12 mouse cellular contexts compared by ENCODE assay signal in genomic region chr9:63699145-63699544, GRCm38 (mm10). TPM values are rescaled to one million over a fixed set of nuclear protein-coding genes. Genes with fewer than 3 reads are reported as not detected.
DNase-seq lines count a peak whose midpoint lies in the region; ATAC-seq and TF ChIP-seq lines count a peak whose summit lies in the region.
"Had no signal": no experiment of that assay in that cellular context is flagged by ENCODE, and none has a peak within 500 bp of the region (broad histone marks: within the 10 kb centered on the region; RNA-seq: fewer than 3 reads in every experiment).

No protein-coding gene starts in this region.

- H3K27me3 ChIP-seq in hindbrain, embryonic 10.5 days (ENCODE audit: insufficient read depth, poor library complexity, severe bottlenecking), result no peaks in the 10 kb centered on the region
- no peaks in the 10 kb centered on the region for H3K27me3 ChIP-seq in hindbrain, postnatal 0 days (ENCODE audit: insufficient read depth, low read length)
- no peaks in the 10 kb centered on the region for H3K27me3 ChIP-seq in spleen, adult 2 months (ENCODE audit: control insufficient read depth, insufficient read depth, low read length)
- H3K27me3 ChIP-seq in embryonic facial prominence, embryonic 10.5 days (replicated peaks; ENCODE audit: low read depth, poor library complexity, severe bottlenecking), result no peaks in the 10 kb centered on the region
- H3K27me3 ChIP-seq: forebrain, embryonic 12.5 days had no signal

- H3K4me2 ChIP-seq in hindbrain, postnatal 0 days (ENCODE audit: low read depth, low read length), result no peak overlapping the region
- H3K4me2 ChIP-seq: forebrain, embryonic 12.5 days had no signal

- no peak for ATAC-seq in hindbrain, postnatal 0 days

- intact Hi-C loops in left cerebral cortex, postnatal 4 days (cut with DNase I), result no loop called here

- no peak for TF ChIP-seq POLR2A in spleen, adult 2 months (IDR thresholded peaks at IDR 0.05; ENCODE audit: low read depth, low read length)

- 0 out of 2 replicates have a peak, but pooled peaks cover 4% of the 10 kb centered on the region for H3K36me3 ChIP-seq in hindbrain, embryonic 10.5 days
- H3K36me3 ChIP-seq in hindbrain, postnatal 0 days (ENCODE audit: insufficient read depth, low read length), result no peaks in the 10 kb centered on the region
- no peaks in the 10 kb centered on the region for H3K36me3 ChIP-seq in spleen, adult 2 months (ENCODE audit: control insufficient read depth, insufficient read depth, low read length)
- H3K36me3 ChIP-seq in embryonic facial prominence, embryonic 10.5 days (replicated peaks), result peaks cover 11% of the 10 kb centered on the region; the same call in 1 of the 2 replicates
- H3K36me3 ChIP-seq: forebrain, embryonic 12.5 days had no signal

- H3K9me3 ChIP-seq in hindbrain, embryonic 10.5 days, result no peaks in the 10 kb centered on the region
- no peaks in the 10 kb centered on the region for H3K9me3 ChIP-seq in hindbrain, postnatal 0 days (ENCODE audit: low read length)
- no peaks in the 10 kb centered on the region for H3K9me3 ChIP-seq in embryonic facial prominence, embryonic 10.5 days
- H3K9me3 ChIP-seq: forebrain, embryonic 12.5 days had no signal

- WGBS in hindbrain, embryonic 10.5 days, result 69% methylated on average over 4 of the region's 4 CpGs
- WGBS in hindbrain, postnatal 0 days, result 57% methylated on average over 4 of the region's 4 CpGs
- 65% methylated on average over 4 of the region's 4 CpGs for WGBS in spleen, adult 2 months
- WGBS in embryonic facial prominence, embryonic 10.5 days, result 80% methylated on average over 4 of the region's 4 CpGs

- DNase-seq in hindbrain, embryonic 10.5 days (ENCODE audit: low spot score), result no peak
- no peak for DNase-seq in hindbrain, postnatal 0 days (ENCODE audit: low spot score)
- DNase-seq in spleen, adult 2 months (ENCODE audit: low read depth in 1 of 2, low spot score in 2 of 2), result no peak
- DNase-seq in spleen, postnatal 36 days (ENCODE audit: low spot score in 2 of 2), result no peak
- DNase-seq in embryonic facial prominence, embryonic 10.5 days (ENCODE audit: low spot score), result no peak
- no peak for DNase-seq in right cerebral cortex, adult 2 months (ENCODE audit: low spot score in 2 of 2)
- no peak for DNase-seq in left cerebral cortex, postnatal 4 days
- DNase-seq: right cerebral cortex, postnatal 14 days; thymus, adult 18-20 months had no signal

- H3K9ac ChIP-seq in hindbrain, postnatal 0 days (replicated peaks; ENCODE audit: low read length), result no peak overlapping the region
- H3K9ac ChIP-seq: forebrain, embryonic 12.5 days had no signal

- H3K27ac ChIP-seq in hindbrain, embryonic 10.5 days, result 0 out of 2 replicates have a peak overlapping the region, but pooled peaks have one; percentile 35
- no peak overlapping the region for H3K27ac ChIP-seq in hindbrain, postnatal 0 days
- H3K27ac ChIP-seq in spleen, adult 2 months (ENCODE audit: insufficient read depth, low read length), result peak overlapping the region; percentile 33; the same call in 1 of the 2 replicates
- 0 out of 2 replicates have a peak overlapping the region, but pooled peaks have one; percentile 21 for H3K27ac ChIP-seq in embryonic facial prominence, embryonic 10.5 days (replicated peaks)
- H3K27ac ChIP-seq: forebrain, embryonic 12.5 days; layer of hippocampus, adult 2 months; macrophage had no signal

- TF ChIP-seq CTCF in hindbrain, postnatal 0 days (IDR thresholded peaks at IDR 0.05; ENCODE audit: low read depth), result no peak
- TF ChIP-seq CTCF in spleen, adult 2 months (IDR thresholded peaks at IDR 0.05; ENCODE audit: extremely low read depth, insufficient read depth, insufficient read length, insufficient replicate concordance), result no peak

- H3K4me3 ChIP-seq in hindbrain, embryonic 10.5 days, result no peak overlapping the region
- no peak overlapping the region for H3K4me3 ChIP-seq in hindbrain, postnatal 0 days (ENCODE audit: low read length)
- H3K4me3 ChIP-seq in spleen, adult 2 months (ENCODE audit: extremely low read depth, insufficient read depth, insufficient read length), result no peak overlapping the region
- no peak overlapping the region for H3K4me3 ChIP-seq in embryonic facial prominence, embryonic 10.5 days
- H3K4me3 ChIP-seq: forebrain, embryonic 12.5 days; layer of hippocampus, adult 2 months had no signal

- H3K4me1 ChIP-seq in hindbrain, embryonic 10.5 days (replicated peaks), result peaks cover 79% of the 10 kb centered on the region
- peaks cover 17% of the 10 kb centered on the region for H3K4me1 ChIP-seq in hindbrain, postnatal 0 days (ENCODE audit: insufficient read depth, low read length)
- peaks cover 24% of the 10 kb centered on the region; the same call in 1 of the 2 replicates for H3K4me1 ChIP-seq in spleen, adult 2 months (ENCODE audit: control insufficient read depth, insufficient read depth, insufficient read length)
- H3K4me1 ChIP-seq in embryonic facial prominence, embryonic 10.5 days, result peaks cover 82% of the 10 kb centered on the region

RNA-seq across cellular contexts. Expression of gene Smad3, which starts 58.6 kb away (rescaled TPM):
- 24.2 TPM in 2 replicates for polyA plus RNA-seq in hindbrain, embryonic 10.5 days (2016; fragmentation: Nextera tagmentation; extraction: Ambion mirVana)
- total RNA-seq in hindbrain, postnatal 0 days (2014; rRNA removed), result 26.5 and 34.0 TPM in 2 replicates
- 7.2 and 7.5 TPM in 2 replicates for polyA plus RNA-seq in hindbrain, postnatal 0 days (2015; fragmentation: Nextera tagmentation; extraction: Ambion mirVana)
- polyA plus RNA-seq in spleen, adult 2 months (2012; rRNA removed), result 30.2 and 32.2 TPM in 2 replicates
- polyA plus RNA-seq in embryonic facial prominence, embryonic 10.5 days (2016; fragmentation: Nextera tagmentation; extraction: Ambion mirVana), result 23.4 and 25.5 TPM in 2 replicates
- total RNA-seq in left cerebral cortex, postnatal 4 days (2021), result 10 to 100 TPM; 16.0 to 20.4 TPM
